Mouse (Mus musculus) liver, embryonic 14.5 days (tissue): Measurements from ENCODE around the gene Nckap5l.

Source experiments
- CTCF ChIP-seq: IDR thresholded peaks from 2 replicates; pipeline ENCODE4 v1.5.1; 2016; ENCODE audit warnings: antibody characterized with exemption, low read depth, control low read depth
- EP300 ChIP-seq: IDR thresholded peaks from 2 replicates; pipeline ENCODE4 v1.6.1; 2016; ENCODE audit warnings: antibody characterized with exemption, low read depth

GRCm38 (mm10) chr15:99387976-99388375, 69.6 kb downstream of the Nckap5l start:
- no peak for TF ChIP-seq EP300
- TF ChIP-seq CTCF = no peak
